Mouse (Mus musculus) ES-Bruce4 (cell line): ENCODE measurements around the gene Ankrd12.

Experiments used
- CTCF ChIP-seq: IDR thresholded peaks from one replicate; pipeline ENCODE4 v1.8.1; 2011; ENCODE audit warnings: low read depth, low read length
- POLR2A ChIP-seq: IDR thresholded peaks from one replicate; pipeline ENCODE4 v1.8.1; 2011; ENCODE audit warnings: low read length; ENCODE audit not compliant: insufficient read depth

DNA sequence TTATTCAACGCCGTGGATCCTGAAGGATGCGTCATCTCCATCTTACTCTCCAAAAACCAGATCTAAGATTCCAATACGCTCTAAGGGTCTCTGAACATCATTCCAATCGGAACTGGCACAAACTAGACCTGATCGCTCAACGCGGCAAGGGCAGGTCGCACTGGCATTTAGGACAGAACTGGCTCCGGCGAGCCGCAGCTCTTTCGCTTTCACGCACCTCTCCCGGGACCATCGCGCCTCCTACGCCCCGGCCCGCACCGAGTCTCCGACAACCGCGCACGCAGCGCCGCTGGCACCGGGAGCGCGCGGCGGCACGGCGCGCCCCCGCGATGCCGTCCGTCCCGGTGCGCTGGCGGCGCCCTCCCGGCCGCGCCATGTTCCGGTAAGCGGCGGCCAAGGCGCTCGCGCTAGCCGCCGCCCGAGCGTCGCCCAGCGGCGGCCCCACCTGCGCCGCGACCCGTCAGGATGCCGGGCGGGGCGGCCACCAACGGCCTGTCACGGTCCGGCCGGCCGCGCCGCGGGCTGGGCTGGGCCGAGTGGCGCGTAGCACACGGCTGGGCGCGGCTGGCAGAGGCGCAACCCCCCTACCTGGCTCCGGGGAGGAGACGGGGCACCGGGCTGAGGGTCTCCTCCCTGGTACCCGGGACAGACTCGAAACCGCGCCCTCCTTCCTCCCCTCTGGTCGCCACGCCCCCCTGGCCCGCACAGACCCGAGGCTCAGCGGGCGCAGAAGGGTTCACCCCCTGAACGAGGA, 538 bp downstream of the Ankrd12 start:
- TF ChIP-seq CTCF = no peak
- TF ChIP-seq POLR2A = no peak
